Mouse (Mus musculus) cerebellum, adult 9-11 months (tissue): ENCODE measurements around the gene Myo5c.
"Not testable (repeated sequence)": the region's sequence is repeated elsewhere in the genome, so short reads cannot be mapped to it uniquely, and the experiment has no call there.

Source experiments
- DNase-seq: peaks from one replicate; pipeline ENCODE4 v3.0.0; 2022

Gene Myo5c

DNA sequence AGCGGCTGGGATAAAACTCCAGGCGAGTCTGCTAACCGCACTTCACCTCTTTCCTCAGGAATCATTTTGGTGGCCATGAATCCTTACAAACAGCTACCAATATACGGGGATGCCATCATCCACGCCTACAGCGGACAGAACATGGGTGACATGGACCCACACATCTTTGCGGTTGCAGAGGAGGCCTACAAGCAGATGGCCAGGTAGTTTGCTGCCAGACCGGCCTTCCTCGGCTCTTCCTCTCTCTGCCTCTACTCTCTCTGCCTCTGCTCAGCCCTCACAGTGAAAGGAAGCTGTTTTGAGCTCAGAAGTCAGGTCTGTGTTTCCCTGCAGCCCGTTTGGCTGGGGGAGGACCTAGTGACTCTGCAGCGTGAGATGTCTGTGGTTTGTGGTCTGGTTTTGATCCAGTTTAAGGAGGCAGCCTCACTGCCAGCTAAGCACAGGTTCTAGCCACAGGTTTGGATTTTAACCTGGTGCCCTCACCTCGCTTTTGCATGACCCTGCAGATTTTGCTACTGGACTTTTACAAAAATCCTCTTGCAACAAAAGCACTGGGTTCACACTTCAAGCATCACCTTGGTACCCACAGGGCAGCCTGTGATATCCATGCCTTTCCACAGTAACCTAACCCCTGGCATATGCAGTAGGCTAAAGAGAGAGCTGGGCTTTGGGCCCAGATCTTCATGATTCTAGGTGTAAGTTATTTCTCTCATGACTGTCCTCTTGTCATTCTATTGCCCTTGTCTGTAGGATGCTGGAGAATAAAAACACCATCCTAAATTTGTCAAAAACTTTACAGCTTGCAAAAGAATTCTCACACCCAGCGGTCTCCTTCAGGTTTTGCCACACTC lies 14.5 kb downstream of the Myo5c start:
- no peak for DNase-seq

GRCm38 (mm10) chr9:75247870-75248269 lies 16.1 kb downstream of the Myo5c start:
- DNase-seq: no peak

GRCm38 (mm10) chr9:75248359-75248758 lies 16.5 kb downstream of the Myo5c start:
- DNase-seq: no peak

DNA sequence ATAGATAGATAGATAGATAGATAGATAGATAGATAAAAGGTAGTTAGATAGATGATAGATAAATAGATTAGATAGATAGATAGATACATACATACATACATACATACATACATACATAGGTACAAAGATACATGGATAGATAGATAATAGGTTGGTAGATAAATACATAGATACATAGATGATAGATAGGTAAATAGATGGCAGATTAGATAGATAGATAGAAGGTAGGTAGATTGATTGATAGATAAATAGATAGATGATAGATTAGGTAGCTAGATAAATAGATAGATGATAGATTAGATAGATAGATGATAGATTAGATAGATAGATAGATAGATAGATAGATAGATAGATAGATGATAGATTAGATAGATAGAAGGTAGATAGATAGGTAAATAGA lies 17.1 kb downstream of the Myo5c start:
- DNase-seq: no peak

DNA sequence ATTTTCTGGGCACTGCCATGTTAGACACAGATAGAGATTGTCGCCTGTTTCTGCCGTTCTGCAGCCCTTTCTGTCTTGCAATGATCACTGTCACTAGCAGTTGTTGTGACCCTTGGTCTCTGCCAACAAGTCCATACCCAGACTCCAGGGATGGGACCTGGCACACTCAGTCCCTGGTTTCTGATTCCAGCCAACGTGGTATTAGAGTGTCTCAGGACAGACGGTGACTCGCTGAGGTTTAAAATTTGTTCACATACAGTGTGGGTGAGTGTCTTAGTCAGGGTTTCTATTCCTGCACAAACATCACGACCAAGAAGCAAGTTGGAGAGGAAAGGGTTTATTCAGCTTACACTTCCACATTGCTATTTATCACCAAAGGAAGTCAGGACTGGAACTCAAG lies 21.3 kb downstream of the Myo5c start:
- DNase-seq: not testable (repeated sequence)

DNA sequence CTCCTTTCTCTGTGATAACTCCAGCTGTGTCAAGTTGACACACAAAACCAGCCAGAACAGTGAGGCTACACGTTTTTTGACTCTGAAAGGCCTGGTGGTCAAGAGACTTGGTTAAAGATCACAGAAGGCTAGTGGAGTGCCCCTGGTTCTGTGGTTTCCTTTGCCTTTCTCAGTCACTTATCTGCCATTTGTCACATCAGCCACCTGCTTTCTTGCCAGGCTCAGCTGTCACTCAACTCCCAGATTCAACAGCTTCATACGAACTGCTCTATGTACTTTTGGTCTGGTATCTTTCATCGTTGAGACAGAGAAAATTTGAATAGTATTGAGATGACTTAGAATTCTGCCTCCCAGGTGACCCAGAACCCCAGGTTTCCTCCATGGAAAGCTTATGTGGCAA lies 21.9 kb downstream of the Myo5c start:
- no peak for DNase-seq

DNA sequence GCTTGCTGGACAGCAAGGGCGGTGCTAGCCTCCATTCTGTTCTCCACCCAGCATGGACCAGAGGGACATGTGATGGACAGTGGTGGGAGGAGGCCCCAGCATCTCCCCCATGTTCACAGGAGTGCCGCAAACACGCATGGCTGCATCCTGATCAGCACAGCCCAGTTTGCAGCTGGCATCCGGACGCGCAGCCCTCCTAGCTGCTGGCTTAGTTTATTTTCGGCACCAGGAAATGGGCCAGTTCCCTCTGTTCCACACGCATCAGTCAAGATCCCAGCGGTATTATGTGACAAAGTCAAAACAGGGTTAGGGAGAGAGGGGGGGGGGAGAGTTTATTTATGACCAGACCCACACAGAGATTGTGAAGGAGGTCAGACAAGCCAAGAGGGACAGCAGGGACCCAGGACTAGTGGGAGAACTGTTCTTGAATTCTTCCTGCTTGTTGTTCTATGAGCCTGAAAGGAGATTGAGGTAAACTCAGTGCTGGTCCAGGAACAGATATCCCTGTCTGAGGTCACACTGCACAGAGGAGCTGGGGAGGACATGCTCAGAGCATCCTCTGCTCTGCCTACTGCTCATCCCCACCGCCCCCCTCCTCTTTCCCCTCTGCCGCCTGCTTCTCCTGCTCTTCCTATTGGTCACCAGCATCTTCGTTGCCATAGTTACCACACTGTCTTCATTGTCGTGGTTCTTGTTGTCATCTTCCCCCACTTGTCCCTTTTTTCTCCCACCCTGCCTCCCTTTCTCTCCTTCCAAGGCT lies 22.6 kb downstream of the Myo5c start:
- DNase-seq: no peak

GRCm38 (mm10) chr9:75255820-75256545 lies 24.2 kb downstream of the Myo5c start:
- no peak for DNase-seq

GRCm38 (mm10) chr9:75258792-75259191 lies 27.0 kb downstream of the Myo5c start:
- no peak for DNase-seq

DNA sequence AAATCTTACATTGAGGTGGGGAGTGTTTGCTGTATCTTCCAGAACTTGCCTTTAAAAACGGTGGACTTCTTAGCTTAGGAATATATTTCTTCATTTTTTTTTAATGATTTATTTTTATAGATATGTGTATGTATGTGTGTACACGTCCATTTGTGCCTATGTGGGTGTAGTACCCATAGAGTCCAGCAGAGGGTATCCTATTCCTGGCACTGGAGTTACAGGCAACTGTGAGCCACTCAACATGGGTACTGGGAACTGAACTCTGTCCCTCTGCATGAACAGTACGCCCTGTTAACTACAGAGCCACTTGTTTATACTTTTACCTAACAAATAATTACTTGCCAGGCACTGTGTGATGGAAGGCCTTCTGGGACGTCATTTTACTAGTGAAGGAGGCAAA lies 27.8 kb downstream of the Myo5c start:
- no peak for DNase-seq

GRCm38 (mm10) chr9:75261332-75261872 lies 29.6 kb downstream of the Myo5c start:
- DNase-seq: no peak

GRCm38 (mm10) chr9:75262235-75262826 lies 30.5 kb downstream of the Myo5c start:
- DNase-seq: no peak

DNA sequence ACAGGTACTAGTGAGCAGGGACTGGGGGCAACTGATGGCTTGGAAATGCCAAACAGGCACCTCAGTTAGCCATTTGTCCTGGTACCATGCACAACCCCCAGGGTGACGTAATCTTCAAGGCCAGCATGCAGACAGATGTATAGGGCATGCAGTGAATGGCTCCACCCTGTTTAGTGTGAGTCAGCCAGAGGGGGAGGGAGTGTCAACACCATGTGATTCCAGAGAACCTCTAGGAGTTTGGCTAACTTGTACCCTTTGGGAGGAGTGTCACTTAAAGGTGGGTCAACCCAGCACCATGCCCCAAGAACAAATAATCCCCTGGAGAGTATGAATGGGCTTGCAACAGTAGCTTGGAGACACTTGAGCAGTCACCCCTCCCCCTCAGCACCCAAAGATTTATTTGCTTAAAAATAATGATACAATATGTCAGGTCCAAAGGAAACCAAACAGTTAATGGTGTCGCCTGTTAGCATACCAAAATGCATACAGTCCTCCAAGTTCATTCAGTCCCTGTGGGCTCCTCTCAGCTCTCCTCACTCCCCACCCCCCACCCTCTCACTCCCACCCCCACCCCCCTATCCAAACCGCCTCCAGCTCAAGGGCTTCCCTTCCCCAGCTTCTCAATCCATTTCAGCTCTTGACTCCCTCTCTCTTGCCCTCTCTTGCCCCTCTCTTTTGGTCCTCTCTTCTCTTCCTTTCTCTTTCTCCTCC lies 32.3 kb downstream of the Myo5c start:
- DNase-seq: no peak

DNA sequence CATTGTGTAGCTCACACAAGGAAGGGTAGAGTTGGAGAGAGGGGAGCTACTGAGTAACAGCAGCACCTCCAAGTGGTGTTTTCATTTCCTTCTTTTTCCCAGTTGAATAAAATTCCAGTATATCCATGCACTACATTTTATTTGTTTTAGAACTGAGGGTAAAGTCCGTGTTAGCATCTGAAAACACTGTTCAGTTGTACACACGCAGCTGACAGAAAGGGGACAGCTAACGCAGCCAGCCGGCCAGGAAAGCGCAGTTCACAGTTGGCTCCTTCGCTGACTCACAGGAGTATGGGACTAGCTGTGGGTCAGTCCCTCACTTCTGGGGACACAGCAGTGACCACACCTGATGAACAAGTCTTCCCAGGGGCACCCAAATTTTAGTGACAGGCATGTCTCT lies 35.3 kb downstream of the Myo5c start:
- DNase-seq: no peak

GRCm38 (mm10) chr9:75270382-75270781 lies 38.6 kb downstream of the Myo5c start:
- no peak for DNase-seq

DNA sequence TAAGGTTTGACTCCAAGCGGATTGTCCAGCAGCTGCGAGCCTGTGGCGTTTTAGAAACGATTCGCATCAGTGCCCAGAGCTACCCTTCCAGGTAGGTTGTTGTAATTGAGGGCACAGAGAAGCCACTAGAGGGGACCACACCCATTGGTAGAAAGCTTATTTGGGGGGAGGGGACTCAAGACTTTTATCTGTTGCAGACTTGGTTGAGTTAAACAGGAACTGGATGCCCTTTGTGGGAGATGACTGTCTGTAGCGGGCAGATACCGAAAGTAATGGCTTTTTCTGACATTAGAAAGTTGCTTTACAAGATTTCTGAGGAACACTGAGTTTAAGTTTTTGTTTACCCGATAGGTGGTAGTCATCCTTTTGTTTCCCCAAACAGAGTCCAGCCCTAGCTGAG lies 39.7 kb downstream of the Myo5c start:
- no peak for DNase-seq

- no peak for DNase-seq
Measured at GRCm38 (mm10) chr9:75273646-75274045, 41.8 kb downstream of the Myo5c start.

GRCm38 (mm10) chr9:75274486-75274885 lies 42.7 kb downstream of the Myo5c start:
- DNase-seq: no peak

- DNase-seq: no peak
Measured at GRCm38 (mm10) chr9:75275051-75275450, 43.2 kb downstream of the Myo5c start.

GRCm38 (mm10) chr9:75280814-75281213 lies 49.0 kb downstream of the Myo5c start:
- peak; percentile 67 for DNase-seq

DNA sequence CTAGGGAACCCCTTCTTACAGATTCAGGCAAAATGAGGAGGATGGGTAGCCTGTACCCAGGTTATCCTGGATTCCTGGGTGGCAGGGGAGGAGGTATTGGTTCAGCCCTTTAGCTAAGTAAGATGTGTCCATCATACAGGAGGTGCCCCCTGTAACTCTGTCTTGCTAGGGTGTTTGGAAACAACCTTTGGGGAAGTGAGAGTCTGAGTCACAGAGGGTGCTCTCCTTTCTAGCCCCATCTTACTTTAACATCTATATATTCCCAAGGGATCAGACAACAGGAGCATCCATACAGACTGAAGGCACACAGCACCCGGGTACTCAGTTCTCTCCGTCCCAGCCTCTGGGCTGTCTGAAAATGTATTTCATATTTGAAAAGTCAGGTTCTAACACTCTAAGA lies 50.4 kb downstream of the Myo5c start:
- no peak for DNase-seq

DNA sequence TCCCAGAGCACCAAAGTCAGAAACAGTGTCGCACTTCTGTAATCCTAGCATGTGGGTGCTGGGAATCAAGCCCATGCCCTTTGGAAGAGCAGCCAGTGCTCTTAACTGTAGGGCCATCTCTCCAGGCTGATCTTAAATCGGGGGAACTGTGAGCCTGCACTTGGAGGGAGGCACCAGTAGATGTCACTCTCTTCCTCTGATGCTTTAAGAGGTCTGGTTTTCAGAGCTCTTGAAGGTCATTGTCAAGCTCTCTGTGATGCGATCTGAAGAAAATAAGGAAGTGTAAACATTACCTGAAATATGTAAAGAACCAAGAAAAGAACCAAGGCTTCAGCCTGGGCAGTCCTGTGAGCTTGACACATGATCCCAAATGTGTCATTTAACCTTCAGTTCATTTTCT lies 51.0 kb downstream of the Myo5c start:
- DNase-seq: peak; percentile 84
